Mouse (Mus musculus) hindbrain, embryonic 10.5 days (tissue): Measurements from ENCODE around the gene Adcy4. TPM values are rescaled to one million over a fixed set of nuclear protein-coding genes. Genes with fewer than 3 reads are reported as not detected.
A peak's percentile ranks its signal among the peaks of the same experiment; 100 is the strongest.

Experiments used
- DNase-seq: peaks from one replicate; pipeline ENCODE4 v3.0.0-alpha.2; 2017; ENCODE audit warnings: low spot score
- H3K27ac ChIP-seq: fragments of 300-500 bp; sonication (generic); 2 replicates; pipeline ENCODE4 v1.5.1; 2016; ENCODE audit warnings: mild to moderate bottlenecking, moderate library complexity
- H3K27me3 ChIP-seq: fragments of 300-500 bp; sonication (generic); 2 replicates; pipeline ENCODE4 v1.6.1; 2016; ENCODE audit warnings: mild to moderate bottlenecking; ENCODE audit not compliant: poor library complexity, insufficient read depth, severe bottlenecking
- H3K36me3 ChIP-seq: fragments of 300-500 bp; sonication (generic); 2 replicates; pipeline ENCODE4 v1.6.1; 2016; ENCODE audit warnings: mild to moderate bottlenecking, moderate library complexity
- H3K4me1 ChIP-seq: fragments of 300-500 bp; sonication (generic); replicated peaks from 2 replicates; pipeline ENCODE4 v1.6.1; 2016; ENCODE audit warnings: mild to moderate bottlenecking
- H3K4me3 ChIP-seq: fragments of 300-500 bp; sonication (generic); 2 replicates; pipeline ENCODE4 v1.5.1; 2016; ENCODE audit warnings: mild to moderate bottlenecking, moderate library complexity
- H3K9me3 ChIP-seq: fragments of 300-500 bp; sonication (generic); 2 replicates; pipeline ENCODE4 v1.6.1; 2016; ENCODE audit warnings: mild to moderate bottlenecking, moderate library complexity
- WGBS: fragments of 180-500 bp; shearing (Covaris S2); methylation state at CpG from one replicate; pipeline ENCODE4 v1.1.7; 2016; 5-methylcytosine and 5-hydroxymethylcytosine counted together
- polyA plus RNA-seq: library from polyadenylated mRNA; unstranded; fragments of >200 nt; fragmentation: Nextera tagmentation; extraction: Ambion mirVana; gene quantifications from 2 replicates; pipeline ENCODE4 v1.2.1, GENCODE M21; 2016

Gene Adcy4
- polyA plus RNA-seq, 1 experiment from 2014 or later, result 10.3 TPM

- peaks cover 82% of the 10 kb centered on the region for H3K27me3 ChIP-seq
Observed at GRCm38 (mm10) chr14:55782361-55782960, 1.4 kb downstream of the Adcy4 start.

GRCm38 (mm10) chr14:55781310-55781709 lies 2.6 kb downstream of the Adcy4 start:
- no peak overlapping the region for H3K27ac ChIP-seq
- no peaks in the 10 kb centered on the region for H3K36me3 ChIP-seq
- peak; percentile 77 for DNase-seq
- H3K9me3 ChIP-seq, result no peaks in the 10 kb centered on the region
- H3K27me3 ChIP-seq, result peaks cover 70% of the 10 kb centered on the region
- H3K4me1 ChIP-seq, result peaks cover 43% of the 10 kb centered on the region
- 14% methylated on average over 14 of the region's 14 CpGs for WGBS
- peak overlapping the region; percentile 10 for H3K4me3 ChIP-seq

More at GRCm38 (mm10) chr14:55782361-55782960, 1.4 kb downstream of the Adcy4 start:
- Histone ChIP-seq H3K27ac (peak overlapping the region; percentile 41; the same call in 1 of the 2 replicates), H3K36me3 (no peaks in the 10 kb centered on the region), H3K4me1 (peaks cover 35% of the 10 kb centered on the region), H3K9me3 (no peaks in the 10 kb centered on the region), H3K4me3 (peak overlapping the region; percentile 46)
- DNase-seq, result no peak
- WGBS, result 52% methylated on average over 9 of the region's 9 CpGs

GRCm38 (mm10) chr14:55780736-55781135 lies 3.2 kb downstream of the Adcy4 start:
- Histone ChIP-seq H3K36me3 (no peaks in the 10 kb centered on the region), H3K4me1 (peaks cover 43% of the 10 kb centered on the region), H3K27me3 (peaks cover 64% of the 10 kb centered on the region), H3K4me3 (no peak overlapping the region), H3K9me3 (no peaks in the 10 kb centered on the region), H3K27ac (no peak overlapping the region)
- DNase-seq, result no peak
- WGBS, result 79% methylated on average over 11 of the region's 11 CpGs

- no peaks in the 10 kb centered on the region for H3K9me3 ChIP-seq
- peaks cover 54% of the 10 kb centered on the region for H3K27me3 ChIP-seq
- H3K4me1 ChIP-seq, result peaks cover 43% of the 10 kb centered on the region
- no peak overlapping the region for H3K27ac ChIP-seq
- H3K36me3 ChIP-seq, result no peaks in the 10 kb centered on the region
- no peak for DNase-seq
- no peak overlapping the region for H3K4me3 ChIP-seq
- 66% methylated on average over 16 of the region's 16 CpGs for WGBS
Observed at GRCm38 (mm10) chr14:55779656-55780055, 4.2 kb downstream of the Adcy4 start.

- Histone ChIP-seq H3K9me3 (no peaks in the 10 kb centered on the region), H3K27me3 (peaks cover 47% of the 10 kb centered on the region), H3K4me3 (no peak overlapping the region), H3K27ac (no peak overlapping the region), H3K36me3 (no peaks in the 10 kb centered on the region), H3K4me1 (peaks cover 38% of the 10 kb centered on the region)
- DNase-seq, result no peak
- 90% methylated on average over 15 of the region's 15 CpGs for WGBS
Observed at GRCm38 (mm10) chr14:55778686-55779085, 5.2 kb downstream of the Adcy4 start.

GRCm38 (mm10) chr14:55777806-55778205 lies 6.1 kb downstream of the Adcy4 start:
- Histone ChIP-seq H3K27ac (no peak overlapping the region), H3K27me3 (peaks cover 44% of the 10 kb centered on the region), H3K9me3 (no peaks in the 10 kb centered on the region), H3K4me1 (peaks cover 30% of the 10 kb centered on the region), H3K4me3 (no peak overlapping the region), H3K36me3 (no peaks in the 10 kb centered on the region)
- DNase-seq, result no peak
- WGBS, result 89% methylated on average over 11 of the region's 11 CpGs

- H3K4me3 ChIP-seq, result no peak overlapping the region
- peaks cover 24% of the 10 kb centered on the region for H3K4me1 ChIP-seq
- no peak for DNase-seq
- H3K27ac ChIP-seq, result no peak overlapping the region
- peaks cover 40% of the 10 kb centered on the region for H3K27me3 ChIP-seq
- no peaks in the 10 kb centered on the region for H3K9me3 ChIP-seq
- WGBS, result 42% methylated on average over 3 of the region's 3 CpGs
- H3K36me3 ChIP-seq, result no peaks in the 10 kb centered on the region
Observed at GRCm38 (mm10) chr14:55777176-55777575, 6.7 kb downstream of the Adcy4 start.

- Histone ChIP-seq H3K27me3 (peaks cover 38% of the 10 kb centered on the region), H3K36me3 (no peaks in the 10 kb centered on the region), H3K4me3 (no peak overlapping the region), H3K9me3 (no peaks in the 10 kb centered on the region), H3K27ac (no peak overlapping the region), H3K4me1 (peaks cover 21% of the 10 kb centered on the region)
- DNase-seq, result no peak
- WGBS, result 64% methylated on average over 7 of the region's 7 CpGs
Observed at GRCm38 (mm10) chr14:55776711-55777110, 7.2 kb downstream of the Adcy4 start.

- H3K27me3 ChIP-seq, result peaks cover 80% of the 10 kb centered on the region
- WGBS, result 74% methylated on average over 16 of the region's 16 CpGs
Observed at GRCm38 (mm10) chr14:55769087-55769703, 14.7 kb downstream of the Adcy4 start.

GRCm38 (mm10) chr14:55768555-55768954 lies 15.3 kb downstream of the Adcy4 start:
- peaks cover 13% of the 10 kb centered on the region for H3K4me1 ChIP-seq
- peaks cover 82% of the 10 kb centered on the region for H3K27me3 ChIP-seq
- 86% methylated on average over 6 of the region's 6 CpGs for WGBS

More at GRCm38 (mm10) chr14:55769087-55769703, 14.7 kb downstream of the Adcy4 start:
- Histone ChIP-seq H3K36me3 (no peaks in the 10 kb centered on the region), H3K4me3 (no peak overlapping the region), H3K9me3 (no peaks in the 10 kb centered on the region), H3K27ac (no peak overlapping the region), H3K4me1 (peaks cover 13% of the 10 kb centered on the region)
- DNase-seq, result no peak

GRCm38 (mm10) chr14:55767519-55768414 lies 16.1 kb downstream of the Adcy4 start:
- Histone ChIP-seq H3K4me3 (peak overlapping the region; percentile 52), H3K4me1 (peaks cover 16% of the 10 kb centered on the region), H3K36me3 (no peaks in the 10 kb centered on the region), H3K27ac (peak overlapping the region; percentile 64), H3K27me3 (peaks cover 85% of the 10 kb centered on the region), H3K9me3 (no peaks in the 10 kb centered on the region)
- WGBS, result 12% methylated on average over 52 of the region's 52 CpGs
- peak; percentile 75 for DNase-seq

More at GRCm38 (mm10) chr14:55768555-55768954, 15.3 kb downstream of the Adcy4 start:
- H3K27ac ChIP-seq, result no peak overlapping the region
- no peak overlapping the region for H3K4me3 ChIP-seq
- no peak for DNase-seq
- H3K9me3 ChIP-seq, result no peaks in the 10 kb centered on the region
- H3K36me3 ChIP-seq, result no peaks in the 10 kb centered on the region

- Histone ChIP-seq H3K4me3 (no peak within 1 kb of the TSS), H3K36me3 (no peaks in the 10 kb centered on the region), H3K4me1 (peaks cover 30% of the 10 kb centered on the region), H3K9me3 (no peaks in the 10 kb centered on the region), H3K27me3 (peaks cover 97% of the 10 kb centered on the region), H3K27ac (no peak within 1 kb of the TSS)
- WGBS, result 74% methylated on average over 4 of the region's 4 CpGs
- DNase-seq, result no peak
Observed at GRCm38 (mm10) chr14:55765696-55766095, 18.2 kb downstream of the Adcy4 start, which contains the start of gene Ltb4r1. Gene Ltb4r1 (plus strand): TSS chr14:55765962.
